Mouse (Mus musculus): ENCODE results near the gene Grwd1.

- no peak for TF ChIP-seq CTCF (IDR thresholded peaks at IDR 0.05)
- TF ChIP-seq EP300 (IDR thresholded peaks at IDR 0.05), result no peak
Observed at GRCm38 (mm10) chr7:45848447-45849027, 17.8 kb upstream of the Grwd1 start.

Measured in lung, postnatal 0 days (tissue).